Mouse (Mus musculus) lung, adult 2 months (tissue): ENCODE results near the gene Slc38a9.

ENCODE experiments used
- CTCF ChIP-seq: fragments of 200-500 bp; IDR thresholded peaks from 2 replicates; pipeline ENCODE4 v1.5.1; 2011; ENCODE audit warnings: mild to moderate bottlenecking, low read length, control low read depth; ENCODE audit not compliant: insufficient read depth
- POLR2A ChIP-seq: fragments of 200-500 bp; IDR thresholded peaks from 2 replicates; pipeline ENCODE4 v1.6.1; 2011; ENCODE audit warnings: low read depth, mild to moderate bottlenecking, control low read depth, low read length, borderline replicate concordance; ENCODE audit errors: extremely low read depth

DNA sequence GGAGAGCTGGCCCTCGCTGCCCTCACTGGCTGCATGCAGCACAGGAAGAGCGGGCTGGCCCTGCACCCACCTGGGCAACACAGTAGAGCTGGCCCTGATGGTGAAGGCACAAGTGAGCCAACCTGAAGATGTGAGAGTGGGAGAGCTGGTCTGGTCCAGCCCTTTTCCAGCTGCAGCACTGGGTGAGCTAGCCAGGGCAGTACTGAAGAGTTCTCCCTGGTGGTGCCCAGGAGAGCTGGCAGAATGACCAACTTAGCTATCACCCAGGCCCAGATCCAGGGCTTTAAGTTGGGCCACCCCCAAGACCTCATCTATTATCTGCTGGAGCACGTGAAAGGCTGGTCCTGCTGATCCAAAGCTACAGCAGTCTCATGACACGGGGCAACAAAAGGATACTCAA is 21.4 kb upstream of the Slc38a9 start:
- no peak for TF ChIP-seq POLR2A
- no peak for TF ChIP-seq CTCF
